Mouse (Mus musculus) hindbrain, embryonic 10.5 days (tissue): ENCODE data around the gene Abo. TPM values are rescaled to one million over a fixed set of nuclear protein-coding genes. Genes with fewer than 3 reads are reported as not detected.

Source experiments
- DNase-seq: peaks from one replicate; pipeline ENCODE4 v3.0.0-alpha.2; 2017; ENCODE audit warnings: low spot score
- H3K27ac ChIP-seq: fragments of 300-500 bp; sonication (generic); 2 replicates; pipeline ENCODE4 v1.5.1; 2016; ENCODE audit warnings: mild to moderate bottlenecking, moderate library complexity
- H3K27me3 ChIP-seq: fragments of 300-500 bp; sonication (generic); 2 replicates; pipeline ENCODE4 v1.6.1; 2016; ENCODE audit warnings: mild to moderate bottlenecking; ENCODE audit not compliant: poor library complexity, insufficient read depth, severe bottlenecking
- H3K36me3 ChIP-seq: fragments of 300-500 bp; sonication (generic); 2 replicates; pipeline ENCODE4 v1.6.1; 2016; ENCODE audit warnings: mild to moderate bottlenecking, moderate library complexity
- H3K4me1 ChIP-seq: fragments of 300-500 bp; sonication (generic); replicated peaks from 2 replicates; pipeline ENCODE4 v1.6.1; 2016; ENCODE audit warnings: mild to moderate bottlenecking
- H3K4me3 ChIP-seq: fragments of 300-500 bp; sonication (generic); 2 replicates; pipeline ENCODE4 v1.5.1; 2016; ENCODE audit warnings: mild to moderate bottlenecking, moderate library complexity
- H3K9me3 ChIP-seq: fragments of 300-500 bp; sonication (generic); 2 replicates; pipeline ENCODE4 v1.6.1; 2016; ENCODE audit warnings: mild to moderate bottlenecking, moderate library complexity
- WGBS: fragments of 180-500 bp; shearing (Covaris S2); methylation state at CpG from one replicate; pipeline ENCODE4 v1.1.7; 2016; 5-methylcytosine and 5-hydroxymethylcytosine counted together
- polyA plus RNA-seq: library from polyadenylated mRNA; unstranded; fragments of >200 nt; fragmentation: Nextera tagmentation; extraction: Ambion mirVana; gene quantifications from 2 replicates; pipeline ENCODE4 v1.2.1, GENCODE M21; 2016

The Abo gene
- polyA plus RNA-seq, result not detected in 2 replicates

DNA sequence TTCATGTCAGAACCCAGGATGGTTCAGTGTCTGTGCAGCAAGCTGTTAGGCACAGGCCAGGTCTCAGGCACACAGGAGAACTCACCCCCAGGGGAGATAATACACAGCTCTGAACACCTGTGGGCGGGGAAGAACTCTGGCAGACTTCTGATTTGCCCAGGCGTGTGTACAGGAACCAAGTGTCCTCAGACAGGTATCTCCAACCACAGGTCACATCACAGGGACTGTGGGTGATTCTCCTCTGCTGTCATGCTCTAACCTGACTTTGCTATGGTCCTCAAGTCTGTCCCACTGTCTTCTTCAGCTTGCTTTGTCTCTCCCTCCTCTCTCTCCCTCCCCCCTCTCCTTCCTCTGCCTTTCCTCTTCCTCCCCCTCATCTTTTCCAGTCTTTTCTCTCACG is at the start of gene Abo:
Gene Abo (minus strand): TSS at position 101 of the 400 bp plus-strand sequence.
- no peaks in the 10 kb centered on the region for H3K36me3 ChIP-seq
- 76% methylated on average over 3 of the region's 3 CpGs for WGBS
- no peak within 1 kb of the TSS for H3K27ac ChIP-seq
- DNase-seq, result no peak
- no peaks in the 10 kb centered on the region for H3K9me3 ChIP-seq
- H3K4me1 ChIP-seq, result no peaks in the 10 kb centered on the region
- no peaks in the 10 kb centered on the region for H3K27me3 ChIP-seq
- H3K4me3 ChIP-seq, result no peak within 1 kb of the TSS

DNA sequence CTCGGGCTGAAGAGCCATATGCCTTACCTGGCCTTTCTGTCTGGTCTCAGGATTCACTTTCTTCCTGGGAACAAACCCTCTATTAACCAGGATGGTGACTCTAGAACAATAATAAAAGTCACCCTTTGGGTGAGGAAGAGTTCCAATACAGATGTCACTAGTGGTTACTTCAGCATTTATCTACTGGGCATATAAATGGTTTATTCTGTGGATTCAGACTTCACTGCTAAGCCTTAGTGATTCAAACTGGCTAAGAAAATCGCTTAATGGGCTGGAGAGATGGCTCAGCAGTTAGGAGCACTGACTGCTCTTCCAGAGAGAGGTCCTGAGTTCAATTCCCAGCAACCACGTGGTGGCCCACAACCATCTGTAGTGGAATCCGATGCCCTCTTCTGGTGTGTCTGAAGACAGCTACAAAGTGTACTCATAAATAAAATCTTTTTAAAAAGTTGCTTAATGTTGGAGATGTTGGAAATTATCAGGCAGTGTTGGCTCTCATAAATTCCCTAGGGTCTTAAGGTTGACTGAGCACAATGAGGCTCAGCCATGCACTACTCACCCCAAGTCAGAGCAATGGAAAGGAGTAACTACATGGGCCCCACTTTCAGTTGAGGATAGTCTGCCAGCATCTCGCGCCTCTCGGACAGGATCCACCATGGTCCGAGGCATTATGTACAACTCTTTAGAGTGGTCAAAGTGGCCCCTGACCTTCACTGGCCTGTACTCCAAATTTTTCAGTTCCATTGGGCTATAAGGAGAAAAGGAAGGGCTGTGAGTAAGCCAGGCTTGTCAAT is 49.6 kb upstream of the Abo start:
- 65% methylated on average over 8 of the region's 8 CpGs for WGBS
- peaks cover 60% of the 10 kb centered on the region for H3K36me3 ChIP-seq
- no peak overlapping the region for H3K27ac ChIP-seq
- no peaks in the 10 kb centered on the region for H3K9me3 ChIP-seq
- no peak for DNase-seq
- H3K4me1 ChIP-seq, result peaks cover 66% of the 10 kb centered on the region
- H3K27me3 ChIP-seq, result no peaks in the 10 kb centered on the region
- peak overlapping the region; percentile 88 for H3K4me3 ChIP-seq

DNA sequence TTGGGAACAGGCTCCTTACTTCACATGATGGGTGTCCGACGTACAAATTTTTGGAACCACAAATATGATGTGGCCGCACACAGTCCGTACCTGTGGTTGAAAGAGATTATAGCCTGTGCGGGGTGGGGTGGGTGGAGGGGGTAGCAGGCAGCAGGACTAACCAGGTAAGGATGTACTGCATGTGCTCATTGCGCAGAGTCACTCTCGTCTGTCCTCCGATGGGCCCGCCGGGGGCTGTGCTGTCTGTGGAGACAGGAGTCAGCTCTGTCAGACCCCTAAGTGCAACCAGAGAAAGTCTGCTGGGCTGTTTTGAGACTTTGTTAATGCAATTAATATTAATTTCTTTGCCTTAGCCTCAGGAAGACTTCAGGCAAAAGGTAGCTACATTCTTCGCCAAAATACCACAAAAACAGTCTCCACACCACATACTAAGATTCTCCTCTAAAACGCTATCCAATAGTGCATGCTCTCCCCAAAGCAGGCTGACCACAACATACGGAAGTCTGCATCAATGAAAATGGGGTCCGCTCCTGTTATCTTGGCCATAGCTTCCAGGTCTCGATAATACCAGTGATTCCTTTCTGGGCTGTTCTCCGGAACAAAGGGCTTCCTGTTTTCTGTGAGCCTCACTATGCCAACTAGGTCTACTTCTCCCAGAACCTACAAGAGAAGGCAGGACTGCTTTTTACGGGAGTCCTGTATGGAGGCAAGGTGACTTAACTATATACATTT is 48.8 kb upstream of the Abo start:
- Histone ChIP-seq H3K36me3 (peaks cover 58% of the 10 kb centered on the region), H3K27ac (no peak overlapping the region), H3K4me3 (no peak overlapping the region), H3K27me3 (no peaks in the 10 kb centered on the region), H3K4me1 (peaks cover 73% of the 10 kb centered on the region), H3K9me3 (no peaks in the 10 kb centered on the region)
- WGBS, result 88% methylated on average over 17 of the region's 17 CpGs
- DNase-seq, result no peak

DNA sequence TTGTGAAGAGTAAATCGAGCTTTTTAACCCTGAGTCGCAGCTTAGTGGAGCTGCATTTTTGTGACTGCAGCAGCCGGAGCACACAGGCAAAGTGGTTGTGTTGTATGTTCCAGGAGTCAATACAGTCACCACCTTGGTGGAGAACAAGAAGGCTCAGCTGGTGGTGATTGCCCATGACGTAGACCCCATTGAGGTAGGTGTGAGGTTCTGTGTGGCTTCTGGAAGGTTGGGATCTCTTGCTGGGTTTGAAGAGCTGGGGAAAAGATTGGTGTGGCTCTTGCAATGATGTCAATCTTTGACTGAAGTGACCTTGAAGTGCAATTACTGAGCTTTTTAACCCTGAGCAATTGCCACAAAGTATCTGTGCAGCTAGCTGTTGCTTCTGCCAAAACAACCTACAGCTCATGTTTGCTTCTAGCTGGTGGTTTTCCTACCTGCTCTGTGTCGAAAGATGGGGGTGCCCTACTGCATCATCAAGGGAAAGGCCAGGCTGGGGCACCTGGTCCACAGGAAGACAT is 47.5 kb upstream of the Abo start:
- WGBS, result 79% methylated on average over 5 of the region's 5 CpGs
- H3K27me3 ChIP-seq, result no peaks in the 10 kb centered on the region
- peaks cover 58% of the 10 kb centered on the region for H3K36me3 ChIP-seq
- no peaks in the 10 kb centered on the region for H3K9me3 ChIP-seq
- no peak for DNase-seq
- peaks cover 76% of the 10 kb centered on the region for H3K4me1 ChIP-seq
- peak overlapping the region; percentile 95 for H3K4me3 ChIP-seq
- H3K27ac ChIP-seq, result 0 out of 2 replicates have a peak overlapping the region, but pooled peaks have one; percentile 23

DNA sequence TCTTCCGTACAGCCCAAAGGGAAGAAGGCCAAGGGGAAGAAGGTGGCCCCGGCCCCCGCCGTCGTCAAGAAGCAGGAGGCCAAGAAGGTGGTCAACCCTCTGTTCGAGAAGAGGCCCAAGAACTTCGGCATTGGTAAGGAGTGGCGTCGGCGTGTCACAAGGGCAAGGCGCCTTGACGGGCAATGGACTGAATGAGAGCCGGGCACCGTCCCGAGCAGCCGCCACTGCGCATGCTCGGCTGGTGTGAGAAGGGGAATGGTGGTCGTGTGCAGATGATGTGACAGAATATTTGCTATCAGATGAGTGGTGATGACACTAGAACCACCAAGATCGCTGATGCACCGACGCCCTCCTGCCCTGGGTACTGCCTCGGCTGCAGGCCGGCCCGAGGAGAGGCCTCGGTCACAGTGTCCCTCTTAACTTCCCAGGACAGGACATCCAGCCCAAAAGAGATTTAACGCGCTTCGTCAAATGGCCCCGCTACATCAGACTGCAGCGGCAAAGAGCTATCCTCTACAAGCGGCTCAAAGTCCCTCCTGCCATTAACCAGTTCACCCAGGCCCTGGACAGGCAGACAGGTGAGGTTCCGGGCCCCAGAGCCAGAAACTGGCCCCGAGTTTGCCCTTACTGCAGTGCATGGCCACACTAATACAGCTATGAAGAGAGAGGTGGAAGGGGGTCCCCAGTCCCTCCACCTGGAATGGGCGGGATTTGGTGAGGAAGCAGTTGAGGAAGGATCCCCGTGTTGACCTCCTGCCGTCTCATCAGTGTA is 46.4 kb upstream of the Abo start:
- WGBS, result under 1% methylated on average over 37 of the region's 37 CpGs
- Histone ChIP-seq H3K27me3 (no peaks in the 10 kb centered on the region), H3K4me3 (peak overlapping the region; percentile 95), H3K27ac (peak overlapping the region; percentile 95), H3K36me3 (peaks cover 67% of the 10 kb centered on the region), H3K9me3 (no peaks in the 10 kb centered on the region), H3K4me1 (peaks cover 67% of the 10 kb centered on the region)
- DNase-seq, result no peak

DNA sequence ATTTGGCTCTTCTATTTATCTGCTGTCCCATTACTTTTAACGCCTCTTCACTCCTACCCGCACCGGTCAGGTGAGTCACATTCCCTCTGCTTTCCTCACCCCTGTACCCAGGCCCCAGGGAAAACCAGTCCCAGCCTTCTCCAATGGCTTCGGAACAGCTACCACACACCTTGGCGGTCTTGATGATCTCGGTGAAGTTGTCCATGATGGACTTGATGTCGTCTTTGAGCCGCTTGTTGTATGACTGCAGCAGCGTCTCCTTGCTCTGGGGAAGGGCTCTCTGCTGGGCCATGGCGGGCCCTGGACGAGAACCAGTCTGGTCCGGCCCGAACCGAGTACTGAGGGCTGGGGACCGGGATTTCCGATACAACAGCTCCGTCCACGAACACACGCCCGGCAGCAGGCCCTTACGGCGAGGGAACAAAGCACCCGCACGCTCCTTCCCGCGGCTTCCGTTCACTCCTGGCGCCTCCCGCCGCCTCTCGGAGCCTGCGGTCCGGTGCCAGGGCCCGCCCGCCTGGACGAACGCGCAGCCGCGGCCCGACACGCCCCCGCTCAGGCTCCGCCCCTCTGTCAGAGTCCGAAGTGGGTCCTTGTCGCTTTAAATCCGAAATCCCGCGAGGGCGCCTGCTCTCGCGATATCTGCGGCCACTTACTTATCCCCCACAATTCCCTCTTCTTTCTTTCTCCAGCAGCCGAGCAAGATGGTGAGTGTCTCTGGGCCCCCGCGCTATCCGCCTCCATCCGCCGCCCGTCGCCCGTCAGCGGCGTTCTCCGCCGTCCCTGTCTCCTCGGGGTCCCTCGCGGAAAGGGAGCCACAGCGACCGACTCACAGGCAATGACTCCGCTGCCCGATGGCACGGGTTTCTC is 45.6 kb upstream of the Abo start, which contains the start of the genes Med22 and Rpl7a:
Gene Med22 (minus strand): TSS at position 554 of the 870 bp plus-strand sequence.
Gene Rpl7a (plus strand): TSS at position 641 of the 870 bp plus-strand sequence.
- DNase-seq, result peak; percentile 98
- H3K36me3 ChIP-seq, result peaks cover 75% of the 10 kb centered on the region
- H3K27me3 ChIP-seq, result no peaks in the 10 kb centered on the region
- no peaks in the 10 kb centered on the region for H3K9me3 ChIP-seq
- under 1% methylated on average over 74 of the region's 74 CpGs for WGBS
- peak within 1 kb of the TSS; percentile 95 for H3K4me3 ChIP-seq
- H3K27ac ChIP-seq, result peak within 1 kb of the TSS; percentile 95
- H3K4me1 ChIP-seq, result peaks cover 58% of the 10 kb centered on the region

DNA sequence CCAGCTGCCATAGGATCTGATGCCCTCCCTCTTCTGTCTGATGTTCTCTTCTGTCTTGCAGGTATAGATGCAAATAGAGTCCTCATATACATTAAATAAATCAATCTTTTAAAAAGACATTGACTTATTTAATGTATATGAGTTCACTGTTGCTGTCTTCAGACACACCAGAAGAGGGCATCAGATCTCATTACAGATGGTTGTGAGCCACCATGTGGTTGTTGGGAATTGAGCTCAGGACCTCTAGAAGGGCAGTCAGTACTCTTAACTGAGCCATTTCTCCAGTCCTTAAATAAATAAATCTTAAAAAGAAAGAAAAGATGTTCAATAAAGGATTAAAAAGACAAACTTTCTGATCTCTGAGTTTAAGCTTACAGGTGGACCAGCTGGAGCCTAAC is 44.6 kb upstream of the Abo start:
- H3K9me3 ChIP-seq, result no peaks in the 10 kb centered on the region
- no peaks in the 10 kb centered on the region for H3K27me3 ChIP-seq
- H3K4me3 ChIP-seq, result peak overlapping the region; percentile 95
- H3K4me1 ChIP-seq, result peaks cover 51% of the 10 kb centered on the region
- no peak for DNase-seq
- peaks cover 80% of the 10 kb centered on the region for H3K36me3 ChIP-seq
- peak overlapping the region; percentile 95 for H3K27ac ChIP-seq

DNA sequence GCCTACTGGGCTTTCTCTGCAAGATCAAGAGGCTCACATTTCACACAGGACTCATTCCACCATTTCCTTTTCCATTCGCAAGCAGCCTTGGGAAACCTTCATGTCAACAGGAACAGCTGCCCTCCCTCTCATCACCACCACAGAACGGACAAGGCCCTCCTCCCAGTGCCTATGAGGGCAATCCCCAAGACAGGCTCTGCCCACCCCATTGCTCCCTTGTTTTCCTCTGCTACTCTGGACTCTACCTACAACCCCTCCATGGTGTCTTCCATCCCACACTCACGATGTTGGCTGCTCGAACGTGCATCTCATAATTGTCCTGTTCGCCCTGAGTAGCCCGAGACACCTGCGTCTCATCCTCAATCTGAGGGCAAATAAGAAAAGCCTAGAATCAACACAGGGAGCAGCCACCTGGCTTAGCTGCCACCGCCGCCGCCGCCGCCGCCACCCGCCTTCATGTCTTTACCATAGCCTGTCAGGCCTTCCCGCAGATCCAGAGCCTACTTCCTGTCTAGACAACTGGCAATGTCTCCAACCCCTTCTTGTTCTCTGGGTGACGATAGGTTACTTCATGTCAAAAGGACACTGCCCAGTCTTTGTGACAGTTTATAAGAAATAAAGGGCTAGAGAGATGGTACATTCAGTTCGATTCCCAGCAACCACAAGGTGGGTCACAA is 44.1 kb upstream of the Abo start:
- WGBS, result 89% methylated on average over 18 of the region's 18 CpGs
- Histone ChIP-seq H3K27me3 (no peaks in the 10 kb centered on the region), H3K4me1 (peaks cover 52% of the 10 kb centered on the region), H3K27ac (peak overlapping the region; percentile 4; the same call in 1 of the 2 replicates), H3K36me3 (peaks cover 78% of the 10 kb centered on the region), H3K4me3 (peak overlapping the region; percentile 95), H3K9me3 (no peaks in the 10 kb centered on the region)
- no peak for DNase-seq

DNA sequence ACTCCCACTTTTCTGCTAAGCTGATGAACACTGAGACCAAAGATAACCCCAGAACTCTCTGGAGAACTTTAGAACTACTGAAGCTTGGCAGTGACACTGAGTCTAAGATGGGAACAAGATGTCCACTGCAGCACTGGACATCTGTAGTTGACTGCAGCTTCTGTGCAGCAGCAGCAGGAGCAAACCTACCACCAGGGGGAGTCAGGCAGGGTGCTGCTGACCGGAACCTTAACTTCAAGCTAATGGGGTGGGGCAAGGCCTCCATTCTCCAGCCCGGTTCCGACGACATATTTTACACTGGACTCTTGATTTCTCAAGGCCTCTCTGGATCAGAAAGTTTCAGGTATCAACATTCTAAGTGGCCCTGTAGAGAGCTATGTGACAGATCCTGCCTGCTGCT is 42.3 kb upstream of the Abo start:
- peaks cover 61% of the 10 kb centered on the region for H3K36me3 ChIP-seq
- 75% methylated on average over 4 of the region's 4 CpGs for WGBS
- peak; percentile 44 for DNase-seq

DNA sequence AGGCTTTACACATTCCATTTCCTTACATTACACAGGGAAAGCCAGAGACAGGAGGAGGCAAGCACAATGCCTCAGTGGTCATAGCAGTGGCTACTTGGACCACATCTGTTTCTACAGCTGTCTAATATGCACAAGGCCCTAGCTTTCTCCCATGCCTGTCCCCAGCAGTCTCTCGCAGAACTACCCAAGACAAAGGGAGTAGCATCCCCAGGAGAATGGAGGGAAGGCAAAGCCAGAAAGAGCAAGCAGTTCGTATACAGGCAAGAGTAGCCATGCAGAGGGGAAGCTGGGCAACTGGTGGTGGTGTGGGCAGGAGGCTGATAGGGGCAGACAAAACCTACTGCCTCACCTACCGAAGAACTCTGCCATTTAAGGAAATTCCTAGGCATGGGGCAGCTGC is 41.7 kb upstream of the Abo start:
- no peak overlapping the region for H3K27ac ChIP-seq
- no peak overlapping the region for H3K4me3 ChIP-seq
- no peak for DNase-seq
- H3K9me3 ChIP-seq, result no peaks in the 10 kb centered on the region
- no peaks in the 10 kb centered on the region for H3K27me3 ChIP-seq
- H3K36me3 ChIP-seq, result peaks cover 54% of the 10 kb centered on the region
- H3K4me1 ChIP-seq, result peaks cover 51% of the 10 kb centered on the region
- WGBS, result 93% methylated on average over 3 of the region's 3 CpGs

More for the DNA sequence above, 42.3 kb upstream of the Abo start:
- Histone ChIP-seq H3K27me3 (no peaks in the 10 kb centered on the region), H3K4me3 (no peak overlapping the region), H3K4me1 (peaks cover 51% of the 10 kb centered on the region), H3K27ac (no peak overlapping the region), H3K9me3 (no peaks in the 10 kb centered on the region)

DNA sequence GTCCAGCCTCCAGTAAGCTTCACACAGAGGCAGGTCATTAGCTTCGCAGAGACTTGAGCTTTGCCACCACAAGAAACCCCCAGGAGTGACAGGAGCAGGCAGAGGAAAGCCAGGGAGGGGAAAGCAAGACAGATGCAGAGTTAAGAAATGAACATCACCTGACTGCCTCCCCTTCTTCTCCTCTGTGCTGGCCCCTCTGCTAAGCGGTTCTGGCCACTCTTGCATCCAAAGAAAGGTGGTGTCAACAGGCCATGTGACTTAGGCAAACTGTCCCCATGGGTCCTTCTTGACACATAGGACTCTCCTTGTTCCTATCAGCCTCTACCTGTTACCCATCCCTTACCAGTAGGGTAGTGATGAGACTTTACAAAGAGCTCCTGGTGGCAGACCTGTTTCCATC is 41.2 kb upstream of the Abo start:
- WGBS, result 93% methylated on average over 2 of the region's 2 CpGs
- Histone ChIP-seq H3K4me3 (0 out of 2 replicates have a peak overlapping the region, but pooled peaks have one; percentile 13), H3K9me3 (no peaks in the 10 kb centered on the region), H3K27ac (no peak overlapping the region), H3K4me1 (peaks cover 55% of the 10 kb centered on the region), H3K36me3 (peaks cover 51% of the 10 kb centered on the region), H3K27me3 (no peaks in the 10 kb centered on the region)
- no peak for DNase-seq
